Mouse (Mus musculus) C2C12 (cell line): ENCODE results near the gene Evpl.

Experiments used
- CEBPB ChIP-seq: IDR thresholded peaks from one replicate; pipeline ENCODE4 v1.6.1; 2011; ENCODE audit warnings: low read depth, mild to moderate bottlenecking, control low read depth, moderate library complexity
- CTCF ChIP-seq: IDR thresholded peaks from one replicate; pipeline ENCODE4 v1.5.1; 2011; ENCODE audit not compliant: control insufficient read depth, insufficient read depth, insufficient read length
- MAX ChIP-seq: IDR thresholded peaks from one replicate; pipeline ENCODE4 v1.6.1; 2011; ENCODE audit warnings: mild to moderate bottlenecking, control low read depth
- MYOD1 ChIP-seq: IDR thresholded peaks from one replicate; pipeline ENCODE4 v1.6.1; 2011; ENCODE audit warnings: low read depth; ENCODE audit not compliant: control insufficient read depth, insufficient read length
- MYOG ChIP-seq: IDR thresholded peaks from one replicate; pipeline ENCODE4 v1.6.1; 2011; ENCODE audit not compliant: control insufficient read depth, insufficient read length; ENCODE audit errors: extremely low read depth
- USF1 ChIP-seq: IDR thresholded peaks from one replicate; pipeline ENCODE4 v1.6.1; 2011; ENCODE audit warnings: low read depth, mild to moderate bottlenecking, control low read depth, moderate library complexity

DNA sequence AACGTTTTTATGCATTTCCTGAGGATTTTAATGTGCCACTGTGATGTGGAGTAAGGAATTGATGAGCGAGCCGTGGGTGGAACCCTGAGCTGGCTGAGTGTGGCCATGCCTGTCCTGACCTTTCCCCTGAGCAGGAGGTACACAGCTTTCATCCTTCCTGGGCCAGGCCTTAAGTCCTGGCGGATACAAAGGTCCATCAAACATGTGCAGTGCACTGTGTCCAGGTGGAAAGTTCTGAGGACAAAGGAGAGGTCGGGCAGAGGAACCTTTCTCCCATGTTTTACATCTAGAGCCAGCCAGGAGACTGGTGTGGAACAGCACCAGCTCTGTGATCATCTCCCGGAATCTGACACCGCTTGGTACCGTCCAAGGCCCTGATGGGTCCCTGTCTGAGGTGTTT lies 28.6 kb downstream of the Evpl start:
- TF ChIP-seq CTCF (no peak), MYOG (no peak), CEBPB (no peak), MYOD1 (no peak), MAX (no peak), USF1 (no peak)
